Mouse (Mus musculus): Measurements from ENCODE around the gene 2310009B15Rik.

The 2310009B15Rik gene

GRCm38 (mm10) chr1:138842756-138843155 is 13.9 kb downstream of the 2310009B15Rik start:
- in situ Hi-C loops (cut with MboI, MseI) = no loop called here

- in situ Hi-C loops (cut with MboI, MseI) = no loop called here
Measured at GRCm38 (mm10) chr1:138842315-138842714, 14.3 kb downstream of the 2310009B15Rik start.

GRCm38 (mm10) chr1:138841306-138842095 is 15.2 kb downstream of the 2310009B15Rik start:
- in situ Hi-C loops (cut with MboI, MseI) = no loop called here

GRCm38 (mm10) chr1:138840440-138841305 is 16.0 kb downstream of the 2310009B15Rik start:
- in situ Hi-C loops (cut with MboI, MseI) = no loop called here

- in situ Hi-C loops (cut with MboI, MseI) = loop anchor here (5.0 kb wide), 2 partner anchors 322 to 508 kb away; no protein-coding TSS in a partner anchor
Measured at GRCm38 (mm10) chr1:138839809-138840430, 16.7 kb downstream of the 2310009B15Rik start.

- in situ Hi-C loops (cut with MboI, MseI) = loop anchor here (5.0 kb wide), 2 partner anchors 323 to 507 kb away; no protein-coding TSS in a partner anchor
Measured at GRCm38 (mm10) chr1:138839291-138839690, 17.4 kb downstream of the 2310009B15Rik start.

GRCm38 (mm10) chr1:138837786-138838743 is 18.6 kb downstream of the 2310009B15Rik start:
- in situ Hi-C loops (cut with MboI, MseI) = loop anchor here (5.0 kb wide), 2 partner anchors 324 to 506 kb away; no protein-coding TSS in a partner anchor

GRCm38 (mm10) chr1:138835355-138835900 is 21.2 kb downstream of the 2310009B15Rik start:
- in situ Hi-C loops (cut with MboI, MseI) = loop anchor here (5.0 kb wide), 2 partner anchors 327 to 503 kb away; no protein-coding TSS in a partner anchor

GRCm38 (mm10) chr1:138831309-138831708 is 25.3 kb downstream of the 2310009B15Rik start:
- in situ Hi-C loops (cut with MboI, MseI) = no loop called here

- in situ Hi-C loops (cut with MboI, MseI) = no loop called here
Measured at GRCm38 (mm10) chr1:138826841-138827240, 29.8 kb downstream of the 2310009B15Rik start.

GRCm38 (mm10) chr1:138822985-138823322 is 33.7 kb downstream of the 2310009B15Rik start:
- in situ Hi-C loops (cut with MboI, MseI) = no loop called here

GRCm38 (mm10) chr1:138822255-138822984 is 34.2 kb downstream of the 2310009B15Rik start:
- in situ Hi-C loops (cut with MboI, MseI) = no loop called here

Measured in regulatory T cell (primary cell).